Mouse (Mus musculus) MEL (cell line): ENCODE measurements around the gene Fryl. TPM values are rescaled to one million over a fixed set of nuclear protein-coding genes. Genes with fewer than 3 reads are reported as not detected.

Source experiments
- DNase-seq: peaks from one replicate; pipeline ENCODE4 v3.0.0; 2011; ENCODE audit warnings: low read depth, low spot score
- H3K27ac ChIP-seq: 2 replicates; pipeline ENCODE4 v1.5.1; 2012; ENCODE audit warnings: low read depth, mild to moderate bottlenecking, control low read depth, low read length, moderate library complexity; ENCODE audit not compliant: control insufficient read depth
- H3K27me3 ChIP-seq, 2 experiments: fragments of 150-350 bp in 1 of 2; sonication (generic) in 1 of 2; 2 replicates each; pipeline ENCODE4 v1.6.1; 2012; ENCODE audit warnings: low read length in 2 of 2, mild to moderate bottlenecking in 2 of 2, improper control_type of control experiment in 1 of 2, moderate library complexity in 1 of 2; ENCODE audit not compliant: insufficient read depth in 2 of 2, control insufficient read depth in 1 of 2
- H3K36me3 ChIP-seq, 2 experiments: 2 replicates each; pipeline ENCODE4 v1.6.1; 2012 to 2014; ENCODE audit warnings: low read length in 2 of 2, improper control_type of control experiment in 1 of 2, inconsistent platforms in 1 of 2, mild to moderate bottlenecking in 1 of 2; ENCODE audit not compliant: insufficient read depth in 2 of 2, control insufficient read depth in 1 of 2
- H3K4me1 ChIP-seq, 2 experiments: fragments of 150-350 bp in 1 of 2; sonication (generic) in 1 of 2; 2 replicates each; pipeline ENCODE4 v1.6.1; 2012; ENCODE audit warnings: low read length in 2 of 2, improper control_type of control experiment in 1 of 2, mild to moderate bottlenecking in 1 of 2; ENCODE audit not compliant: insufficient read depth in 2 of 2, control insufficient read depth in 1 of 2
- H3K4me3 ChIP-seq, 2 experiments: fragments of 150-350 bp in 1 of 2; sonication (generic) in 1 of 2; 2 replicates each; pipeline ENCODE4 v1.5.1; 2012; ENCODE audit warnings: low read depth in 2 of 2, low read length in 2 of 2, mild to moderate bottlenecking in 2 of 2, moderate library complexity in 2 of 2, control low read depth in 1 of 2, improper control_type of control experiment in 1 of 2; ENCODE audit not compliant: control insufficient read depth in 1 of 2, insufficient read depth in 1 of 2
- H3K79me2 ChIP-seq: 2 replicates; pipeline ENCODE4 v1.6.1; 2012; ENCODE audit warnings: mild to moderate bottlenecking, low read length, moderate library complexity; ENCODE audit not compliant: control insufficient read depth, poor library complexity, insufficient read depth
- H3K9ac ChIP-seq: 2 replicates; pipeline ENCODE4 v1.6.1; 2012; ENCODE audit warnings: low read depth, mild to moderate bottlenecking, control low read depth, low read length, moderate library complexity; ENCODE audit not compliant: control insufficient read depth, poor library complexity, severe bottlenecking
- H3K9me3 ChIP-seq: fragments of 150-350 bp; sonication (generic); replicated peaks from 2 replicates; pipeline ENCODE4 v1.6.1; 2012; ENCODE audit warnings: mild to moderate bottlenecking, low read length, improper control_type of control experiment, moderate library complexity; ENCODE audit not compliant: insufficient read depth
- CHD2 ChIP-seq: IDR thresholded peaks from 2 replicates; pipeline ENCODE4 v1.6.1; 2011; ENCODE audit warnings: low read length, improper control_type of control experiment
- E2F4 ChIP-seq: IDR thresholded peaks from 2 replicates; pipeline ENCODE4 v1.6.1; 2011; ENCODE audit warnings: low read depth, low read length, improper control_type of control experiment, borderline replicate concordance
- EP300 ChIP-seq, 2 experiments: IDR thresholded peaks; 2 replicates each; pipeline ENCODE4 v1.6.1; 2011; ENCODE audit warnings: improper control_type of control experiment in 2 of 2, low read length in 2 of 2, low read depth in 1 of 2, mild to moderate bottlenecking in 1 of 2
- GABPA ChIP-seq: IDR thresholded peaks from 2 replicates; pipeline ENCODE4 v1.6.1; 2012; ENCODE audit warnings: low read depth, mild to moderate bottlenecking, inconsistent platforms, low read length, improper control_type of control experiment, moderate library complexity
- JUND ChIP-seq: IDR thresholded peaks from 2 replicates; pipeline ENCODE4 v1.6.1; 2011; ENCODE audit warnings: low read depth, mild to moderate bottlenecking, improper control_type of control experiment, low read length
- MAX ChIP-seq: IDR thresholded peaks from 2 replicates; pipeline ENCODE4 v1.6.1; 2011; ENCODE audit warnings: low read length, improper control_type of control experiment
- MXI1 ChIP-seq: IDR thresholded peaks from 2 replicates; pipeline ENCODE4 v1.6.1; 2011; ENCODE audit warnings: mild to moderate bottlenecking, low read depth, low read length, improper control_type of control experiment
- NELFE ChIP-seq: IDR thresholded peaks from 2 replicates; pipeline ENCODE4 v1.6.1; 2011; ENCODE audit warnings: low read depth, low read length, improper control_type of control experiment
- POLR2A ChIP-seq, 2 experiments: IDR thresholded peaks; 2 replicates each; pipeline ENCODE4 v1.6.1; 2011 to 2012; ENCODE audit warnings: low read length in 2 of 2, mild to moderate bottlenecking in 2 of 2, control low read depth in 1 of 2, improper control_type of control experiment in 1 of 2, low read depth in 1 of 2, moderate library complexity in 1 of 2; ENCODE audit not compliant: control insufficient read depth in 1 of 2, insufficient read depth in 1 of 2, poor library complexity in 1 of 2
- RAD21 ChIP-seq: IDR thresholded peaks from 2 replicates; pipeline ENCODE4 v1.6.1; 2011; ENCODE audit warnings: mild to moderate bottlenecking, low read depth, low read length, improper control_type of control experiment
- SMC3 ChIP-seq: IDR thresholded peaks from 2 replicates; pipeline ENCODE4 v1.6.1; 2011; ENCODE audit warnings: low read depth, low read length, improper control_type of control experiment
- TAL1 ChIP-seq: IDR thresholded peaks from 2 replicates; pipeline ENCODE4 v1.6.1; 2012; ENCODE audit warnings: mild to moderate bottlenecking, inconsistent platforms, low read length, moderate library complexity, mixed read lengths
- UBTF ChIP-seq: IDR thresholded peaks from 2 replicates; pipeline ENCODE4 v1.6.1; 2012; ENCODE audit warnings: low read depth, mild to moderate bottlenecking, inconsistent platforms, low read length, improper control_type of control experiment, moderate library complexity, borderline replicate concordance; ENCODE audit not compliant: insufficient read depth
- USF1 ChIP-seq: IDR thresholded peaks from 2 replicates; pipeline ENCODE4 v1.6.1; 2014; ENCODE audit warnings: low read depth, mild to moderate bottlenecking, inconsistent platforms, low read length, improper control_type of control experiment, moderate library complexity
- ZKSCAN1 ChIP-seq: IDR thresholded peaks from 2 replicates; pipeline ENCODE4 v1.6.1; 2012; ENCODE audit warnings: low read depth, mild to moderate bottlenecking, inconsistent platforms, low read length, improper control_type of control experiment, moderate library complexity
- polyA plus RNA-seq, 2 experiments: library from polyadenylated mRNA; stranded (reverse) in 1 of 2; unstranded in 1 of 2; fragments of >175 nt in 1 of 2; fragments of >200 nt in 1 of 2; gene quantifications; 2 replicates each; pipeline versions ENCODE4 v1.2.1 to v1.2.4; 2012; ENCODE audit warnings: low replicate concordance in 2 of 2, low read depth in 1 of 2; ENCODE audit not compliant: insufficient read length in 2 of 2, insufficient read depth in 1 of 2, missing spikeins in 1 of 2
- total RNA-seq: library from RNA; depleted of rRNA; stranded (reverse); fragments of 300-350 nt; gene quantifications from 2 replicates; pipeline ENCODE4 v1.2.3, GENCODE M21; 2012

The Fryl gene
- total and polyA plus RNA-seq, 3 experiments = 18.8 to 188 (median 39.7) TPM

DNA sequence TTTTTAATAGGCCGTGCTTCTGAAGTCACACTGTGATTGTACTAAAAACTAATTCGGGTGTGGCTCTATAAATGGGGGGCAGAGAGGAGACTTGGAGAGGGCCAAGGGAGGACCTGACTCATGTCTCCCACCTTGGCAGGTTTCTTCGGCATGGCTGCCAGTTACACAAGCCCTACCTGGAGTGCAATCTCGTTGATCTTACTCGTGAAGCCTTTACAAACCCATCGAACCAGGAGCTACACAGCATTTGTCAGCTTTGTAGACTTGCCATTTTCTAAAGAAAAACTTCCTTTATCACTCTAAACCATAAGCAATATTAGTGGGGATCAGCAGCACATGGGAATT lies 45.5 kb downstream of the Fryl start:
- no peak for TF ChIP-seq POLR2A (IDR thresholded peaks at IDR 0.05; ENCODE audit: control insufficient read depth in 1 of 2, insufficient read depth in 1 of 2, low read depth in 1 of 2, low read length in 2 of 2, poor library complexity in 1 of 2)
- TF ChIP-seq USF1 = no peak
- no peak for TF ChIP-seq RAD21
- TF ChIP-seq MAX = no peak
- H3K27ac ChIP-seq = no peak overlapping the region
- no peak overlapping the region for H3K9ac ChIP-seq
- H3K79me2 ChIP-seq = no peaks in the 10 kb centered on the region
- H3K4me1 ChIP-seq = peaks cover 30 to 31% of the 10 kb centered on the region in 2 experiments
- H3K36me3 ChIP-seq = peaks cover 0 to 27% of the 10 kb centered on the region in 2 experiments; a peak in 2 of 4 replicates
- H3K4me3 ChIP-seq = no peak overlapping the region
- no peaks in the 10 kb centered on the region for H3K9me3 ChIP-seq
- no peaks in the 10 kb centered on the region for H3K27me3 ChIP-seq
- no peak for DNase-seq

DNA sequence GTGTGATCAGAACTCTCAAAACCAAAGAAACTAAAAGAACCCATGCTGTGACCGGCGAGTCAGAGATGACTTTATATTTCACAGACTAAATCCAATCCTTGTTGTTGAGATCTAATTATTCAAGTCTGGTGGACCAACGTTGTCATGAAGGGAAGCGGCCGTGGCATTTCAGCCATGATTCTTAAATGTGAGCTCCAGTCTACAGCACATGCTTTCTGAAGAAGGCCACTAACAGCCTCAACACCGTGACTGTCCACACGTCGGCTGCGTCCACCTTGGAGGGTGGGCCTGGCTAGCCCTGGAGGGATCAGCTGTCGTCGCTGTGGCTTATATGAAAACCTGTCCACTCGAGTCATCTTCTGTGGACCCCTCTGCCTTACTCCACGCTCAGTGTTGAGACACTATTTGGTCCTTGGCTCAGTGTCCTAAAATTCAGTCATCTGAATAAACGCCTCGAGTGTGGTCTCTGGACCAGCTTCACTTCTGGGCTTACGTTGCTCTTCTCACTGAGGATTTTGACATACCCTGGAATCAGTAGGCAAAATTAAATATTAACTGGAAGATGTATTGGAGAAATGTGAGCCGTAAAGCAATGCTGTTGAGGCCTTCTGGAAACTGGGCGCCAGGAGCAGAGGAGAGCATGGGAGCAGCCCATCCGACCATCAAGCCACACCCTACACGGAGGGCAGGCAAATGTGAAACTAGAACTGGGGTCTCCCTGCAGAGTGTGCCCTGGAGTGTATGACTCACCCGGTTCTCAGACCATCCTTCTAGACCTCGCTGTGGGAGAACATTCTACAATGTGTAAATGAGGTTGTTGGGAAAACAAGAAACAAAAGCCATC lies 46.1 kb downstream of the Fryl start:
- DNase-seq = no peak
- H3K27me3 ChIP-seq = no peaks in the 10 kb centered on the region
- TF ChIP-seq SMC3 = no peak
- no peak for TF ChIP-seq ZKSCAN1
- no peak for TF ChIP-seq TAL1
- no peak for TF ChIP-seq GABPA
- no peak for TF ChIP-seq CHD2
- no peak for TF ChIP-seq NELFE
- no peak for TF ChIP-seq MXI1
- TF ChIP-seq JUND = no peak
- no peak for TF ChIP-seq POLR2A (IDR thresholded peaks at IDR 0.05; ENCODE audit: control insufficient read depth in 1 of 2, insufficient read depth in 1 of 2, low read depth in 1 of 2, low read length in 2 of 2, poor library complexity in 1 of 2)
- TF ChIP-seq EP300 (IDR thresholded peaks at IDR 0.05; ENCODE audit: low read depth in 1 of 2, low read length in 2 of 2) = no peak
- TF ChIP-seq E2F4 = no peak
- no peak for TF ChIP-seq UBTF
- TF ChIP-seq, all 39 proteins: peak for 0
- no peak overlapping the region for H3K4me3 ChIP-seq
- no peak overlapping the region for H3K9ac ChIP-seq
- no peaks in the 10 kb centered on the region for H3K9me3 ChIP-seq
- peak overlapping the region; percentile 74 for H3K27ac ChIP-seq
- H3K4me1 ChIP-seq = peaks cover 32 to 35% of the 10 kb centered on the region in 2 experiments
- no peaks in the 10 kb centered on the region for H3K79me2 ChIP-seq
- H3K36me3 ChIP-seq = peaks cover 0 to 30% of the 10 kb centered on the region in 2 experiments; a peak in 2 of 4 replicates
